Mouse (Mus musculus) cerebellum, adult 2 months (tissue): ENCODE data around the gene Apoc4.

Source experiments
- CTCF ChIP-seq: fragments of 200-500 bp; IDR thresholded peaks from 2 replicates; pipeline ENCODE4 v1.5.1; 2011; ENCODE audit warnings: low read depth, mild to moderate bottlenecking, control low read depth, low read length, moderate library complexity, borderline replicate concordance; ENCODE audit not compliant: insufficient read depth
- POLR2A ChIP-seq: fragments of 200-500 bp; IDR thresholded peaks from 2 replicates; pipeline ENCODE4 v1.6.1; 2011; ENCODE audit warnings: low read length, control low read depth, borderline replicate concordance; ENCODE audit not compliant: insufficient read depth

DNA sequence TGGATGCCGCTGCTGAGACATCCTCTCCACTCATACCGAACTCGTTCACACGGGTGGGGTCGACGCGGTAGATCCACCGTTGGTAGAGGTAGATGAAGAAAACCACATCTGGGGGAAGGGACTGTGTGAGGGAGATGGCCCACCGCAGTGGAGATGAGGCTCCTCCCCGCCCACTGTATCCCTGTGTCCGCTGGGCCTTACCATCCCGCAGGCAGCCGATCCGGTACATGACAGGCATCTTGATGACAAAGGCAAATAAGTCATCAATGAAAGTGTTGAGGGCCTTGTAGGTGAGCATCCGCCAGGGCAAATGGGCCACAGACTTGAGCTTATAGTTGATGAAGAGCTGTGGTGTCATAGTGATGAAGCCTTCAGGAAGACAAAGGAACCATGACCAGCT lies 47.4 kb downstream of the Apoc4 start:
- no peak for TF ChIP-seq POLR2A
- TF ChIP-seq CTCF: no peak
